Mouse (Mus musculus): ENCODE measurements at regions not wholly inside any gene's neighbourhood (a gene's known extent, or its start where the extent isn't known, plus 50 kb on each side); places are given as distances from the start of the nearest gene placed in this dataset.

DNA sequence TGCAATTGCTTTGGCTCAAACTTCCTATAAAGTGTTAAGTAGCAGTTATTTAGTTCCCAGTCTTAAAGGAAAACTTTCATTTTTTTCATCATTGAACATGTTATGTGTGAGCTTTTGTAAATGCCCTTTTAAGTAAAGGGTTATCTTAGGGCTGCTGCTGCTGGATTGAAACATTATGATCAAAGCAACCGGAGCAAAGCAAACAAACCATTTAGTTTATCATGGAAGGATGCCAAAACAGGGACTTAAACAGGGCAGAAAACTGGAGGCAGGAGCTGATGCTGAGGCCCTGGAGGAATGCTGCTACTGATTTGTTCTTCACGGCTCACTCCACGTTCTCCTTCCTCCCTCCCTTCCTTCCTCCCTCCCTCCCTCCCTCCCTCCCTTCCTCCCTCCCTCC is 111.3 kb upstream of the Nr2f1 start:
- no peak for TF ChIP-seq POLR2A (IDR thresholded peaks at IDR 0.05; ENCODE audit: borderline replicate concordance, extremely low read depth, insufficient read depth, insufficient read length, poor library complexity, severe bottlenecking)
- TF ChIP-seq CTCF (IDR thresholded peaks at IDR 0.05; ENCODE audit: borderline replicate concordance, extremely low read depth, insufficient read depth, insufficient read length), result no peak

All from brain, embryonic 14.5 days (tissue).